Mouse (Mus musculus) small intestine, adult 2 months (tissue): ENCODE measurements around the gene Nlrc4.

Experiments used
- CTCF ChIP-seq: fragments of 200-500 bp; IDR thresholded peaks from 2 replicates; pipeline ENCODE4 v1.5.1; 2012; ENCODE audit warnings: low read depth, mild to moderate bottlenecking, control low read depth, inconsistent platforms, low read length, moderate library complexity, mixed read lengths; ENCODE audit not compliant: insufficient replicate concordance, insufficient read length; ENCODE audit errors: extremely low read depth
- POLR2A ChIP-seq: fragments of 200-500 bp; IDR thresholded peaks from 2 replicates; pipeline ENCODE4 v1.6.1; 2012; ENCODE audit warnings: low read depth, mild to moderate bottlenecking, control low read depth, inconsistent platforms, low read length, moderate library complexity

DNA sequence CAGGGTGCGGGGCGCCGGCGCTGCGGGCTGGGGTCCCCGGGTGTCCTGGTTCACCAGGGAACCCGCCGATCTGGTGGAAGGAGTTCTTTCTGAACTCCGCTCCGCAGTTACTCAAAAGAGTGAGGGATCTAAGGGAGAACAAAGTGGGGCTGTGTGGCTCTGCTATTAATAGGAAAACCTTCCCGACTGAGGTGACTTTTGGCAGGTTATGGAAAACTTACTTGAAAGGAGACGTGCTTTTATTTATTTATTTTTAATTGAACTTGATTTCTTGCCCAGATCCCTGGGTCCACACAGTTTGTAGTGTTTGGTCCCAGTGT is 30.9 kb upstream of the Nlrc4 start:
- no peak for TF ChIP-seq CTCF
- TF ChIP-seq POLR2A, result no peak
